Mouse (Mus musculus): ENCODE measurements around the gene Krtap1-4. TPM values are rescaled to one million over a fixed set of nuclear protein-coding genes. Genes with fewer than 3 reads are reported as not detected.
"Not testable (repeated sequence)": the region's sequence is repeated elsewhere in the genome, so short reads cannot be mapped to it uniquely, and the experiment has no call there.

Krtap1-4 gene
- polyA plus RNA-seq (2015; fragmentation: Nextera tagmentation; extraction: Ambion mirVana), result not detected in 2 replicates

DNA sequence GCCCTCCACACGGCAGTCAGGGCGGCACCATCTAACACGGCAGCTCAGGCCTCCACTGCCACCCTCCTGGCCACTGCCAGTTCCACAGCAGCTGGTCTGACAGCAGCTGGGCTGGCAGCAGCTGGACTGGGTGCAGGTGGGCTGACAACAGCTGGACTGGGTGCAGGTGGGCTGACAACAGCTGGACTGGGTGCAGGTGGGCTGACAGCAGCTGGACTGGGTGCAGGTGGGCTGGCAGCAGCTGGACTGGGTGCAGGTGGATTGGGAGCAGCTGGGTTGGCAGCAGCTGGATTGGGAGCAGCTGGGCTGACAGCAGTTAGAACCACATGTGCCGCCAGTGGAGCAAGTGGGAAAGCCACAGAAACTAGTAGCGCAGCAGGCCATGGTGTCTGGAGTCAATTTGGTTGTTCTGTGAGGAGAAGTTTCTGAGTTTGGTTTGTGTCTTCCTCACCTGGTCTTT, at the start of gene Krtap1-4:
TSS of gene Krtap1-4 (minus strand) at position 410 of the 460 bp plus-strand sequence.
- Histone ChIP-seq H3K27me3 (ENCODE audit: control insufficient read depth, insufficient read depth, low read depth, low read length) (no peaks in the 10 kb centered on the region), H3K27ac (ENCODE audit: low read length) (no peak within 1 kb of the TSS), H3K9me3 (replicated peaks; ENCODE audit: control insufficient read depth, low read length, poor library complexity, severe bottlenecking) (no peaks in the 10 kb centered on the region), H3K4me3 (ENCODE audit: low read depth, low read length) (no peak within 1 kb of the TSS), H3K36me3 (ENCODE audit: control insufficient read depth, insufficient read depth, low read length) (no peaks in the 10 kb centered on the region), H3K9ac (ENCODE audit: low read depth, low read length) (no peak within 1 kb of the TSS), H3K4me1 (ENCODE audit: control insufficient read depth, insufficient read depth, low read length) (no peaks in the 10 kb centered on the region), H3K4me2 (ENCODE audit: low read length) (no peak within 1 kb of the TSS)
- 82% methylated on average over 5 of the region's 5 CpGs for WGBS
- ATAC-seq, result no peak

- 79% methylated on average over 3 of the region's 3 CpGs for WGBS
- no peak for ATAC-seq
Measured at GRCm38 (mm10) chr11:99630890-99631289, 47.4 kb upstream of the Krtap1-4 start.

DNA sequence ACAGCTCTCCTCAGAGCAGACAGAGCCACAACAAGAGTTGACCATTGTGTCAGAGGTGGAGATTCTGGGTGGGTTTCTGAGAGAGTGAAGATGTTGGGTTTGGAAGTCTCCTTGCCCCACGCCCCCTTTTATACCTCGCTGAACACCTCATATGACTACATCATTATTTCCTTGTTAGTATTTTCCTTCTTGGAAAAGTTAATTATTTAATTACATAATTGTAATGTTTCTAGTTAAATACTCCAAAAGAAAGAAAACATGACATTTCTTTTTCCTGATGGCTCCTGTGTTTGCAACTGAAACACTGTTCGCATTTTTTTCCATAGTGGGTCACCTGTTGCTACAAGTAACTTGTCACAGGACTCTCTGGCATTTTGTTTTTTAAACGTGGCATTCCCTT, 44.7 kb upstream of the Krtap1-4 start, which contains the start of gene Krtap4-1:
TSS of gene Krtap4-1 (minus strand) at position 101 of the 400 bp plus-strand sequence.
- H3K9ac ChIP-seq (ENCODE audit: low read depth, low read length), result no peak within 1 kb of the TSS
- no peaks in the 10 kb centered on the region for H3K4me1 ChIP-seq (ENCODE audit: control insufficient read depth, insufficient read depth, low read length)
- no peak within 1 kb of the TSS for H3K4me2 ChIP-seq (ENCODE audit: low read length)
- H3K9me3 ChIP-seq (replicated peaks; ENCODE audit: control insufficient read depth, low read length, poor library complexity, severe bottlenecking), result no peaks in the 10 kb centered on the region
- no peak within 1 kb of the TSS for H3K27ac ChIP-seq (ENCODE audit: low read length)
- H3K36me3 ChIP-seq (ENCODE audit: control insufficient read depth, insufficient read depth, low read length), result no peaks in the 10 kb centered on the region
- WGBS, result 80% methylated on average over 4 of the region's 4 CpGs
- ATAC-seq, result no peak
- H3K27me3 ChIP-seq (ENCODE audit: control insufficient read depth, insufficient read depth, low read depth, low read length), result no peaks in the 10 kb centered on the region
- no peak within 1 kb of the TSS for H3K4me3 ChIP-seq (ENCODE audit: low read depth, low read length)

More at GRCm38 (mm10) chr11:99630890-99631289, 47.4 kb upstream of the Krtap1-4 start:
- H3K4me3 ChIP-seq (ENCODE audit: low read depth, low read length), result no peak overlapping the region
- no peaks in the 10 kb centered on the region for H3K27me3 ChIP-seq (ENCODE audit: control insufficient read depth, insufficient read depth, low read depth, low read length)
- H3K9me3 ChIP-seq (replicated peaks; ENCODE audit: control insufficient read depth, low read length, poor library complexity, severe bottlenecking), result no peaks in the 10 kb centered on the region
- no peak overlapping the region for H3K27ac ChIP-seq (ENCODE audit: low read length)
- no peaks in the 10 kb centered on the region for H3K4me1 ChIP-seq (ENCODE audit: control insufficient read depth, insufficient read depth, low read length)
- no peak overlapping the region for H3K9ac ChIP-seq (ENCODE audit: low read depth, low read length)
- H3K36me3 ChIP-seq (ENCODE audit: control insufficient read depth, insufficient read depth, low read length), result no peaks in the 10 kb centered on the region
- H3K4me2 ChIP-seq (ENCODE audit: low read length), result no peak overlapping the region

GRCm38 (mm10) chr11:99620335-99620734, 36.9 kb upstream of the Krtap1-4 start, which contains the start of gene Gm11562:
TSS of gene Gm11562 (minus strand) at chr11:99620435.
- no peak within 1 kb of the TSS for H3K4me2 ChIP-seq (ENCODE audit: low read length)
- no peak for ATAC-seq
- no peaks in the 10 kb centered on the region for H3K4me1 ChIP-seq (ENCODE audit: control insufficient read depth, insufficient read depth, low read length)
- no peak within 1 kb of the TSS for H3K4me3 ChIP-seq (ENCODE audit: low read depth, low read length)
- H3K9me3 ChIP-seq (replicated peaks; ENCODE audit: control insufficient read depth, low read length, poor library complexity, severe bottlenecking), result no peaks in the 10 kb centered on the region
- H3K27me3 ChIP-seq (ENCODE audit: control insufficient read depth, insufficient read depth, low read depth, low read length), result no peaks in the 10 kb centered on the region
- no peaks in the 10 kb centered on the region for H3K36me3 ChIP-seq (ENCODE audit: control insufficient read depth, insufficient read depth, low read length)
- H3K9ac ChIP-seq (ENCODE audit: low read depth, low read length), result no peak within 1 kb of the TSS
- no peak within 1 kb of the TSS for H3K27ac ChIP-seq (ENCODE audit: low read length)
- WGBS, result 94% methylated on average over 2 of the region's 2 CpGs

DNA sequence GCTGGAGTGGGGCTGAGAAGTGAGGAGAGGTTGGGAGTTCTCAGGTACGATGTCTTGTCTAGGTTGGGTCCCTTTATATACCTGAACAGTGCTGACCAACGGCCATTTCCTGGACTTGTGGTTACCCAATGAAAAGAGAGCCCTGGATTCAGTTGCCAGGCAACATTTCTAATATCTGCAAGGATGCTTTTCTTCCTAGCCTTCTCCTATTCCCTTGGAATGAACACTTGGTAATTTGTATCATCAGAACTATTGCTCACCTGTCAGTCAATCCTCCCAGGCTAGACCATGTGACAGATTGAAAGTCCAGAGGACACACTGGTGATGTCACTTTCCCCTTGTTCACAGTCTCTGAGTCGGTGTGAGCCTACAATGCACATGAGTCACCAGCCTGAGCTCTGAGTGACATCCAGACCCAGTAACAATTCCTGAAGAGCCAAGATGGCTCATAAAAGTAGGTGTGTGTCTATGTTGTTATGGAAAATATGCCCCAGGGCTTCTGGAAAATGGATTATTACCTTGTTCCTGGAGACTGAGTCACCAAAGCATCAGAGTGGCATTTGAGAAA, 31.4 kb upstream of the Krtap1-4 start, which contains the start of gene Krtap2-4:
TSS of gene Krtap2-4 (minus strand) at position 51 of the 568 bp plus-strand sequence.
- no peaks in the 10 kb centered on the region for H3K4me1 ChIP-seq (ENCODE audit: control insufficient read depth, insufficient read depth, low read length)
- 73% methylated on average over 3 of the region's 3 CpGs for WGBS
- no peak within 1 kb of the TSS for H3K9ac ChIP-seq (ENCODE audit: low read depth, low read length)

GRCm38 (mm10) chr11:99610089-99610488, 26.6 kb upstream of the Krtap1-4 start, which contains the start of gene Gm11937:
TSS of gene Gm11937 (minus strand) at chr11:99610189.
- H3K36me3 ChIP-seq (ENCODE audit: control insufficient read depth, insufficient read depth, low read length); H3K27ac ChIP-seq (ENCODE audit: low read length); H3K9ac ChIP-seq (ENCODE audit: low read depth, low read length); H3K4me1 ChIP-seq (ENCODE audit: control insufficient read depth, insufficient read depth, low read length); H3K4me2 ChIP-seq (ENCODE audit: low read length); ATAC-seq; H3K4me3 ChIP-seq (ENCODE audit: low read depth, low read length); H3K9me3 ChIP-seq (replicated peaks; ENCODE audit: control insufficient read depth, low read length, poor library complexity, severe bottlenecking); H3K27me3 ChIP-seq (ENCODE audit: control insufficient read depth, insufficient read depth, low read depth, low read length): not testable (repeated sequence)
- WGBS, result 77% methylated on average over 1 of the region's 2 CpGs

More for the DNA sequence above, 31.4 kb upstream of the Krtap1-4 start, which contains the start of gene Krtap2-4:
- Histone ChIP-seq H3K4me2 (ENCODE audit: low read length) (no peak within 1 kb of the TSS), H3K9me3 (replicated peaks; ENCODE audit: control insufficient read depth, low read length, poor library complexity, severe bottlenecking) (no peaks in the 10 kb centered on the region), H3K4me3 (ENCODE audit: low read depth, low read length) (no peak within 1 kb of the TSS), H3K27ac (ENCODE audit: low read length) (no peak within 1 kb of the TSS), H3K36me3 (ENCODE audit: control insufficient read depth, insufficient read depth, low read length) (no peaks in the 10 kb centered on the region), H3K27me3 (ENCODE audit: control insufficient read depth, insufficient read depth, low read depth, low read length) (no peaks in the 10 kb centered on the region)
- ATAC-seq, result no peak

GRCm38 (mm10) chr11:99609126-99609525, 25.7 kb upstream of the Krtap1-4 start:
- no peaks in the 10 kb centered on the region for H3K36me3 ChIP-seq (ENCODE audit: control insufficient read depth, insufficient read depth, low read length)
- no peak for ATAC-seq
- no peaks in the 10 kb centered on the region for H3K4me1 ChIP-seq (ENCODE audit: control insufficient read depth, insufficient read depth, low read length)
- no peak overlapping the region for H3K4me2 ChIP-seq (ENCODE audit: low read length)
- no peak overlapping the region for H3K4me3 ChIP-seq (ENCODE audit: low read depth, low read length)
- no peak overlapping the region for H3K9ac ChIP-seq (ENCODE audit: low read depth, low read length)
- H3K9me3 ChIP-seq (replicated peaks; ENCODE audit: control insufficient read depth, low read length, poor library complexity, severe bottlenecking), result no peaks in the 10 kb centered on the region
- 75% methylated on average over 1 of the region's 1 CpGs for WGBS
- H3K27ac ChIP-seq (ENCODE audit: low read length), result no peak overlapping the region
- no peaks in the 10 kb centered on the region for H3K27me3 ChIP-seq (ENCODE audit: control insufficient read depth, insufficient read depth, low read depth, low read length)

DNA sequence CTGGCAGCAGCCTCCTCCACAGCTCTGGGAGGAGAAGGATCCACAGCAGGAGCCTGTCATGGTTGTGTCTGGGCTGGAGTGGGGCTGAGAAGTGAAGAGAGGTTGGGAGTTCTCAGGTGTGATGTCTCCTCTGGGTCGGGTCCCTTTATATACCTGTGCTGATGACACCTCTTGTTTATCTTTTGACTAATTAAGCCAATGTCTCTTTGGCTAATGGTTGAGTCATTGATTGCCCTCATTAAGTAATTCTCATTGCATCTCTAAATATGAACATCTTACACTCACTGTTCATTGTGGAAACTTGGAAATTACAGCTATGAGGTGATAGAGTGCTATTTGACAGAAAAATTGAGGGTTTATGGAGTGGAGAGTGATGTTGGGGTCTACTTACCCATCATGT, 19.8 kb upstream of the Krtap1-4 start, which contains the start of gene Gm11938:
TSS of gene Gm11938 (minus strand) at position 101 of the 400 bp plus-strand sequence.
- H3K27me3 ChIP-seq (ENCODE audit: control insufficient read depth, insufficient read depth, low read depth, low read length); H3K27ac ChIP-seq (ENCODE audit: low read length); ATAC-seq; H3K9ac ChIP-seq (ENCODE audit: low read depth, low read length); H3K4me1 ChIP-seq (ENCODE audit: control insufficient read depth, insufficient read depth, low read length); H3K9me3 ChIP-seq (replicated peaks; ENCODE audit: control insufficient read depth, low read length, poor library complexity, severe bottlenecking); H3K4me2 ChIP-seq (ENCODE audit: low read length); H3K36me3 ChIP-seq (ENCODE audit: control insufficient read depth, insufficient read depth, low read length); H3K4me3 ChIP-seq (ENCODE audit: low read depth, low read length): not testable (repeated sequence)
- WGBS, result 85% methylated on average over 1 of the region's 1 CpGs

- 76% methylated on average over 6 of the region's 6 CpGs for WGBS
- not testable (repeated sequence) for H3K4me3 ChIP-seq (ENCODE audit: low read depth, low read length)
Measured at GRCm38 (mm10) chr11:99597742-99598141, 14.3 kb upstream of the Krtap1-4 start, which contains the start of gene Krtap9-3. TSS of gene Krtap9-3 (minus strand) at chr11:99598105.

More at GRCm38 (mm10) chr11:99597742-99598141, 14.3 kb upstream of the Krtap1-4 start, which contains the start of gene Krtap9-3:
- not testable (repeated sequence) for H3K36me3 ChIP-seq (ENCODE audit: control insufficient read depth, insufficient read depth, low read length); H3K27ac ChIP-seq (ENCODE audit: low read length); H3K9ac ChIP-seq (ENCODE audit: low read depth, low read length); H3K9me3 ChIP-seq (replicated peaks; ENCODE audit: control insufficient read depth, low read length, poor library complexity, severe bottlenecking); H3K27me3 ChIP-seq (ENCODE audit: control insufficient read depth, insufficient read depth, low read depth, low read length); ATAC-seq; H3K4me2 ChIP-seq (ENCODE audit: low read length); H3K4me1 ChIP-seq (ENCODE audit: control insufficient read depth, insufficient read depth, low read length)
